Mouse (Mus musculus) liver, adult 2 months (tissue): ENCODE measurements around the gene Bud31.

Source experiments
- CTCF ChIP-seq: fragments of 200-500 bp; IDR thresholded peaks from 2 replicates; pipeline ENCODE4 v1.5.1; 2011; ENCODE audit warnings: low read depth, low read length, control low read depth
- POLR2A ChIP-seq: fragments of 200-500 bp; IDR thresholded peaks from 2 replicates; pipeline ENCODE4 v1.6.1; 2011; ENCODE audit warnings: low read length, control low read depth; ENCODE audit not compliant: insufficient read depth; ENCODE audit errors: extremely low read depth

GRCm38 (mm10) chr5:145152690-145153089, 12.5 kb downstream of the Bud31 start:
- TF ChIP-seq CTCF = no peak
- TF ChIP-seq POLR2A = no peak
